Mouse (Mus musculus): Measurements from ENCODE around the gene Dnajb5. TPM values are rescaled to one million over a fixed set of nuclear protein-coding genes. Genes with fewer than 3 reads are reported as not detected.
A peak's percentile ranks its signal among the peaks of the same experiment; 100 is the strongest.

Dnajb5 gene
- 100 to 1,000 TPM in 1 of 2 experiments, 10 to 100 TPM in 1; 95.5 to 101 TPM for total RNA-seq (2021)
- long read RNA-seq, experiment 1, full-length matches to known transcripts: 11 of 24 reads
- long read RNA-seq, experiment 1, partial matches to known transcripts: 12 of 24 reads
- long read RNA-seq, experiment 1, other reads (novel, unspliced or antisense): 1 of 24 reads
- long read RNA-seq, experiment 2, full-length matches to known transcripts: 9 of 20 reads
- long read RNA-seq, experiment 2, partial matches to known transcripts: 10 of 20 reads
- long read RNA-seq, experiment 2, other reads (novel, unspliced or antisense): 1 of 20 reads

DNA sequence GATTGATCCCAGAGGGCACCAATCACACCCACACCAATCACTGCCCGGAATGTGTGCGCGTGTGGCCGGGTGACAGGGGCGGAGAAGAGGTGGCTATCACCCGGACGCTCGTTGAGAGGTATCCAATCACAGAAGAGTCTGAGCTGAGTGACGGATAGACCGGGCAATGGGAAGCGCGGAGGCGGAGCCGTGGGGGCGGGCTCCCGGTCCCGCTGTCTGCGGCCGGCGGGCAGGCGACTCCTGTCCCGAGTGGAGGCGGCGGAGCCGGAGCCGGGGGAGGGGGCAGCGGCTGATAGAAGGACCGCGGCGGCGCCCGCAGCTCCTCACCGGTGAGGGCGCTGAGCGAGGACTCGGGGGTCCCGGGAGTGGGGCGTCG, at the start of gene Dnajb5:
Gene Dnajb5 (plus strand): TSS at position 139 of the 376 bp plus-strand sequence.
- DNase-seq: peak; percentile 99

DNA sequence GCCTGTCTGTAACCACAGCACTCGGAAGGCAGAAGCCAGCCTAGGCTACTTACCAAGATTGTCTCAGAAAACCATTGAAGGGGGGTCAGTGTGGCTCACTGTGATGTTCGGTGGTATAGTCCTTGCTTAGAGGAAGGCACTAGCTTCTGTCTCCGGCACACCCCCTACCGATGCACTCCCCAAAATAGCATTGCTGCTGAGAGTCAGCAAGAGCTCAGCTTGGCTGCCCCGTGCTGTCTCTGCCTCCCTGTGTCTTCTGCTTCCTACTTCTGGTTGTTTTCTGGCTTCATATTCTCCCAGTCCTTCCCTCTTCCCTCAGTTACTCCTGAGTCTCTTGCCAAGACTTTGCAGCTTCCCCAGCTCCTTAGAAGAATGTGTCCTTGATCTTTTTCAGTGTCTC, 48.7 kb upstream of the Dnajb5 start:
- no peak for DNase-seq

DNA sequence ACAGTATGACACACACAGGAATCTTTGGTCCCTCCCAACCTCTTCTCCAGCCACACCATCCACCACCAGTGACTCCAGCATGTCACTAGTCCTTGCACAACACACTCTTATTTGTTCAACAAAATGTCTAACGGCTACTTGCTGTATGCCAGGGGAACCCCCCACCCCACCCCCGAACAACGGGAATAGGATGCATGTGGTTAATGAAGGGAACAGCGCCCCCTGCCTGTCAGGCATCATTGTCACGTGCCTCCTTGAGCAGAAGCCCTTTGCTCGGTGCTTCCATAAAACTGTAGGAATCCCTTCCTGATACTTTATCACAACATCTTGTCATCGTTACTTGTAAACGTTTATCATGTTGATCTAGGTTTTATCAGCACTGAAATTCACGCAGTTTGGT, 47.4 kb upstream of the Dnajb5 start:
- peak in 1 of 2 experiments; percentile 23 for DNase-seq

GRCm38 (mm10) chr4:42902730-42903129, 46.9 kb upstream of the Dnajb5 start:
- DNase-seq: no peak

- DNase-seq: no peak
These were observed 45.7 kb upstream of the Dnajb5 start for GRCm38 (mm10) chr4:42903942-42904341.

- no peak for DNase-seq
These were observed 45.1 kb upstream of the Dnajb5 start for GRCm38 (mm10) chr4:42904523-42904922.

- DNase-seq: no peak
These were observed 44.6 kb upstream of the Dnajb5 start for GRCm38 (mm10) chr4:42904966-42905365.

DNA sequence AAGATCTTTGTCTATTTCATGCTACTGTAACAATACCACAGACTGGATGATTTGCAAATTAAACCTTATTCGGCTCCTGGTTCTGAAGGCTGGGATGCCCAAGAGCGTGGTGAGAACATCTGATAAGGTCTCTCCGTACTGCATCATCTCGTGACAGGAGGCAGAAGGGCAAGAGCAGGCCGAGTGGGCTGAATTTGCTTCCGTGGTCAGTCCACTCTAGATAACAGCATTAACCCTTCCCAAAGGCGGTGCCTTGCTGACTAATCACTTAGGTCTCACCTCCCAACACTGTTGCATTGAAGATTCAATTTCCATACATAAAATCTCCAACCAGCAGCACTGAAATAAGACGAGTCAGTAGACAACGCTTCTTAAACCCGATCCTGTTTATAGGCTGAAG, 36.2 kb upstream of the Dnajb5 start:
- DNase-seq: no peak

GRCm38 (mm10) chr4:42915311-42915710, 34.3 kb upstream of the Dnajb5 start:
- no peak for DNase-seq

DNA sequence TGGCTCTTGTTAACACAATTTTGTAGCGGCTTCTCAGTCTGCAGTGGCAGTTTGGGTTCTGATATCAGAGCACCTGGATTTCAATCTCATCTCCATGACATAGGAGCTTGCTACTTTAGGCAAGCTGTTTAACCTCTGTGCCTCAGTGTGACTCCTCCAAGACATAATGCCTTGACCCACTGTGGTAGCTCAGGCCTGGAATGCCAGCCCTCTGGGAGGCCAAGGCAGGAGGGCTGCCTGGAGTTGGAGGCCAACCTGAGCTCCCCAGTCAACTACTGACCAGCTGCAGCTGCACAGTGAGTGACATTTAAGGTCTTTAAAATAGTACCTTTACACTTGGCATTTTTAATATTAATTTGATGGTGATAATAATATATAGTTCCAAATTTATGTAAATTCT, 33.6 kb upstream of the Dnajb5 start:
- DNase-seq: no peak

DNA sequence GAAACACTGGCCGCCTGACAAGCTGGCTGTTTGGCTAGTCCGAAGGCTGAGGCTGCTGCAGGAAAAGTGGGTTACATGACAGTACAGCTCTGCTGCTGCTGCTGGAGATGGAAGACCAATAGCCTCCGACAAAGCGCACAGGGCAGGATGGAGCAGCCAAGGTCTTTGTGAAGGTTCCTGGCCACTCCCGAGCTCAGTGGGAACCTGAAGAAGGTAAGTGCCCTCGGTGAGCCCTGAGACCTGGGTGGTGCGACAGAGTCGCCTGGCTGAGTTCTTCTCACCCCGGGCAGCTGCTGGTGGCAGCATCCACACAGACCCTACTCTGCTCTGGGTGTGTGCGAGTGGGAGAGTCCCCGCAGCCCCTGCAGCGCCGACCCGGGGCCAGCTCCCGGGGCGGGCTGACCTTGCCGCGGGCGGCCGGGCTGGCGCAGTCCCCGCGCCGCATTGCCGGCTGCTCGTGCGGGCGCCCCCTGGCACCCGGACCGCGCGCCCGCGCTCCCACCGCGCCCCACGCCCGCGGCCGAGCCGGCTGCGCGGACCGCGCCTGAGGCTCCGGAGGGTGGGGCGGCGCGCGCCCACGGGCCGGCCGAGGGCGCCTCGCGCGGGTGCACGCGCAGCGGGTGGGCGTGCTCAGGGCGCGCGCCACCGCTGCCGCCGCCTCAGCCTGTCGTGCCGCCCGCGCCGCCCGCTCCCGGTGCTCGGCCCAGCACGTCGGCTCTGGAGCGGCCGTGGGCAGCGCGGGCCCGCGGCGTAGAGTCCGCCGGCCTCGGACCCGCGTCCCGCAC, 32.8 kb upstream of the Dnajb5 start, which contains the start of gene Phf24:
Gene Phf24 (plus strand): TSS at position 44 of the 785 bp plus-strand sequence.
- peak; percentile 17 to 31 for DNase-seq

GRCm38 (mm10) chr4:42917402-42917774, 32.2 kb upstream of the Dnajb5 start:
- DNase-seq: peak in 1 of 2 experiments; percentile 11

DNA sequence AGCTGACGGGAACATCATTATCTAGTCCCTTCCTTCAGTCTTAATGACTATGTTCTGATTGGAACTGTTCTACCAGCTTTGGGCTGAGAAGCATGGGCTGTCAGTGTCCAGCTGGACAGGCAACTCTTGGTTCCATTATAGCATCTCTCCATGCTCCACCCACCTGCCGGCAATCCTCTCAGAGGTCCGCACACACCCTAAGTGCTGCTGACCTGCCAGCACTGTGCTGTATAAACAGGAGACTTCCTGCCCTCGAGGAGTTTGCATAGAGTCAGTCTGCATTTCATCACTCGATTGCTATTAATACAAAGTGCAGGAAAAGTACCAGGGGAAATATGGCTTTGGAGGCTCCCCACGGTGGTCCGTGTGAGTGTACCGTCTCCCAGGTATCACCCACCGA, 28.9 kb upstream of the Dnajb5 start:
- no peak for DNase-seq

DNA sequence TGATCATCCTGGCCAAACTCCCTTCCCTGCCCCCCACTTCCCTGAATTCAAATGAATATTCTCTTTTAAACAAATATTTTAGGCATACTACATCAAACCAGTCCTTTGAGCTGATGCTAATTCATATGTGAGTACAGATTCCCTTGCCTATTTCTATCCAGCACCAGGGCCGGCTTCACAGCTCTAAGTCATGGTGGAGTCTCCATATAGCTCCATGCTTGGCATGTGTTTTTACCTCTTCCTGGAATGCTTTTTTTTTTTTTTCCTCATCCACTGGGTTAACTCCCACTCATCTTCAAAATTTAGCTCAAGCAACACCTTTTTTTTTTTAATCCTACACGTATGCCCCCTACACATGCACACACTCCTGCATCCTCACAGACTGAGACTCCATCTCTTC, 28.1 kb upstream of the Dnajb5 start:
- no peak for DNase-seq

- DNase-seq: no peak
These were observed 27.6 kb upstream of the Dnajb5 start for GRCm38 (mm10) chr4:42922056-42922455.

DNA sequence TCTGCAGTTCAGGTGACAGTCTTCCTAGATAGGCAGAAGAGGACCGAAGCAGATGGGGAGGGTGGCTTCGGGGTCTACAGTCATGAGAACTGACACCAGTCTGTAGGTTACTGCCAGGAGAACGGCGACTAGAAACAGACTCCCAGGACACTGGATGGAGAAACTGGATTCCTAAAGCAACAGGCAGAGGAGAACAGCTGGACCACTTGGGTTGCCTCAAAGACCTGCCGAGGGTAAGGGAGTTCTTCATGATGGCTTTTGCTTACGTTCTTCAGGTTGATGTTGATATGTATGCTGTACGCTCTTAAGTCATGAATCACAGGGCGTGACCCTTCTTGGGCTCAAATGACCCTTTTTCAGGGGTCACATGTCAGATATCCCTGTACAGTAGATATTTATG, 27.2 kb upstream of the Dnajb5 start:
- no peak for DNase-seq

- DNase-seq: no peak
These were observed 25.4 kb upstream of the Dnajb5 start for GRCm38 (mm10) chr4:42924095-42924710.

GRCm38 (mm10) chr4:42928209-42928608, 21.4 kb upstream of the Dnajb5 start:
- DNase-seq: no peak

DNA sequence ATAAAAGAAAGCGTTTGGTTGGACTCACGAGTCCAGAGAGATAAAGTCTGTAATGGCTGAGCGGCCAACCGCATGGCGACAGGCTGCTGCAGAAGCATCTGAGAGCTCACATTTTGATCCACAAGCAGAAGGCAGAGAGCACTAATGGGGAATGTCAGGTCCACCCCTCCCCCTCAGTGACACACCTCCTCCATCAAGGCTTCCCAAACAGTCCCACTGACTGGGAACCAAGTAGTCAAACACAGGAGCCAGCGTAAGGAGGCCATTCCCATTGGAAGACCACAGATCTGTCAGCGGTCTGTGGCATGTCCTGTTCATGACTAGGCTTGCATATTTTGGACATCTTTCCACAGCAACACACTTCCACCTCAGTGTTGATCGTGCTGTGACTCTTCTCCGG, 20.7 kb upstream of the Dnajb5 start:
- no peak for DNase-seq

GRCm38 (mm10) chr4:42932229-42932969, 17.2 kb upstream of the Dnajb5 start:
- DNase-seq: peak; percentile 38 to 40

GRCm38 (mm10) chr4:42933630-42934029, 16.0 kb upstream of the Dnajb5 start:
- peak; percentile 79 for DNase-seq

GRCm38 (mm10) chr4:42941396-42941795, 8.2 kb upstream of the Dnajb5 start:
- no peak for DNase-seq

DNA sequence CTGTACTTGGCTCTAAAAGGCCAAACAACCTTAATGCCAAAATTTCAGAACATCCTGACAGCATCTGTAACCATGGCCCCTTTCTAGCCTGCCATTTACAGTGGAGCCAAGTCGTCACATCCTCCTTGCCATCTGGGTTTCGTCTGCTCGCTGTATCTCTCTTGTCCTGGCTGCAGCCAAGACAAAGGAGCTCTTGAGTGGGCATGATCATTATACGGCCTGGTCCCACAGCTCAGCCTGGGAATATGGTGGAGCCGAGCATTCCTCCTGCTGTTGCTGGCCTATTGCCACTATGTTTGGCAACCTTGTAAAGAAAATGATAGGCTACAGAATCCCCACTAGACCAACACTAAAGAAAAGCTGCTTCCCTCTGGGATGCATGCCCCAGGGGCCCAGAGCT, 6.3 kb upstream of the Dnajb5 start:
- no peak for DNase-seq
